ENCODE assay signal across 11 mouse cellular contexts in the genomic region with DNA sequence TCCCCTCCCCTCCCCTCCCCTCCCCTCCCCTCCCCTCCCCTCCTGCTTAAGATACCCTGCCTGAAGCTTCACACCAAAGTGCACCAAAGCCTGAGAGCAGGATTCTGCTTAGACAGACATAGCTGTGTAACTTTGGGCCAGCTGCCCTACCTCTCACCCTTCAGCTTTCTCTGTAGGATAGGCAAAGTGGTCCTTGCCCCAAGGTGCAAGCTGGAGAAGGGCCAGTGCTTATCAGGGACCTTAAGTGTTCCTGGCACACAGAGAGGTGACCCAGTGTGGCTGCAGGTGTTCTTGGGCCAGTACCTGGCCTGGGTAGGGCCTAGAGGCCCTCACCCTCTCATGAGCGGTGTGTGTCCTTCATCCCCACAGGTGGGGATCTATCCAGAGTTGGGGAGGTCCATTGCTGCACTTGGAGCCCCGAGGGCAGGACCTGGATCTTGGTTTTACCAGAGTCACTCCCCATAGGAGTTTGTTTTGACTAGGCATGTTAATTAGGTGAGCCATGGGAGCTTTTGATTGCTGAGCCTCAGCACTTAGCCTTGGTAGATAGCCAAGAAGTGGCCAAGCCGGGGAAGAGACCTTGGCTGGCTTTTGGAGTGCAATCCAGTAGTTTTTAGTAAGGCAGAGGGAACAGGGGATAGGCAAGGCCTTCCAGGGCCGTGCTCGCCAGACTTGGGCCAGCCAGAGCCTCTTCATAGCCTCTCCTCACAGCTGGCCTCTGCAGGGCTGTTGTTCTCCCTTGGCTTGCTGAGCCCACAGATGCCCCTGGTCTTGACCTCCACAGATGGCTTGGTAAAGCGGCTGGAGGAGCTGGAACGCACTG. TPM values are rescaled to one million over a fixed set of nuclear protein-coding genes. Genes with fewer than 3 reads are reported as not detected.
A peak's percentile ranks its signal among the peaks of the same experiment; 100 is the strongest.
DNase-seq lines count a peak whose midpoint lies in the region; ATAC-seq and TF ChIP-seq lines count a peak whose summit lies in the region.
"Had no signal": no experiment of that assay in that cellular context is flagged by ENCODE, and none has a peak within 500 bp of the region (broad histone marks: within the 10 kb centered on the region; RNA-seq: fewer than 3 reads in every experiment).

No protein-coding gene starts in this region.

- no peak for DNase-seq in neural tube, embryonic 10.5 days (ENCODE audit: extremely low spot score, low spot score)
- peak; percentile 61 for DNase-seq in kidney, adult 9 months
- DNase-seq in stomach, postnatal 0 days (ENCODE audit: low spot score), result no peak
- no peak for DNase-seq in left cerebral cortex, postnatal 10 days (ENCODE audit: extremely low spot score in 1 of 2, low spot score in 2 of 2)
- no peak for DNase-seq in right cerebral cortex, postnatal 4 days
- DNase-seq: cerebellum, adult 9-11 months had no signal

- ATAC-seq in forebrain, embryonic 16.5 days, result no peak
- ATAC-seq in forebrain, embryonic 13.5 days, result no peak
- no peak for ATAC-seq in neural tube, embryonic 13.5 days (ENCODE audit: low read depth)
- no peak for ATAC-seq in stomach, postnatal 0 days (ENCODE audit: low FRiP score, low TSS enrichment)

- no peak for TF ChIP-seq CTCF in stomach, postnatal 0 days (IDR thresholded peaks at IDR 0.05; ENCODE audit: low read depth)

- no peak overlapping the region for H3K9ac ChIP-seq in forebrain, embryonic 16.5 days (replicated peaks; ENCODE audit: low read depth, low read length)
- H3K9ac ChIP-seq in forebrain, embryonic 13.5 days, result no peak overlapping the region; the same call in 1 of the 2 replicates
- H3K9ac ChIP-seq in neural tube, embryonic 13.5 days, result peak overlapping the region; percentile 31; the same call in 1 of the 2 replicates
- H3K9ac ChIP-seq in stomach, postnatal 0 days (ENCODE audit: low read length), result 0 out of 2 replicates have a peak overlapping the region, but pooled peaks have one; percentile 18

- H3K27me3 ChIP-seq in forebrain, embryonic 16.5 days (replicated peaks; ENCODE audit: control insufficient read depth, insufficient read depth, low read length), result no peaks in the 10 kb centered on the region
- no peaks in the 10 kb centered on the region for H3K27me3 ChIP-seq in forebrain, embryonic 13.5 days
- no peaks in the 10 kb centered on the region for H3K27me3 ChIP-seq in neural tube, embryonic 13.5 days
- no peaks in the 10 kb centered on the region for H3K27me3 ChIP-seq in stomach, postnatal 0 days (ENCODE audit: control insufficient read depth, insufficient read depth, low read length)

- H3K9me3 ChIP-seq in forebrain, embryonic 16.5 days (ENCODE audit: control insufficient read depth, low read length), result no peaks in the 10 kb centered on the region
- H3K9me3 ChIP-seq in forebrain, embryonic 13.5 days (replicated peaks), result no peaks in the 10 kb centered on the region
- H3K9me3 ChIP-seq in neural tube, embryonic 13.5 days, result no peaks in the 10 kb centered on the region
- H3K9me3 ChIP-seq in stomach, postnatal 0 days (ENCODE audit: control insufficient read depth, low read length), result no peaks in the 10 kb centered on the region

- no peak overlapping the region for H3K4me2 ChIP-seq in forebrain, embryonic 16.5 days (ENCODE audit: low read length)
- no peak overlapping the region for H3K4me2 ChIP-seq in forebrain, embryonic 13.5 days
- H3K4me2 ChIP-seq in neural tube, embryonic 13.5 days, result no peak overlapping the region
- H3K4me2 ChIP-seq in stomach, postnatal 0 days (replicated peaks; ENCODE audit: low read depth), result no peak overlapping the region

- TF ChIP-seq EP300 in stomach, postnatal 0 days (optimal IDR thresholded peaks at IDR 0.05), result no peak

- 65% methylated on average over 7 of the region's 7 CpGs for WGBS in forebrain, embryonic 16.5 days
- 73% methylated on average over 7 of the region's 7 CpGs for WGBS in forebrain, embryonic 13.5 days
- WGBS in neural tube, embryonic 13.5 days, result 75% methylated on average over 7 of the region's 7 CpGs
- 74% methylated on average over 7 of the region's 7 CpGs for WGBS in stomach, postnatal 0 days

- H3K4me1 ChIP-seq in forebrain, embryonic 16.5 days (replicated peaks; ENCODE audit: control insufficient read depth, insufficient read depth, low read length), result peaks cover 18% of the 10 kb centered on the region
- peaks cover 13% of the 10 kb centered on the region for H3K4me1 ChIP-seq in forebrain, embryonic 13.5 days
- H3K4me1 ChIP-seq in neural tube, embryonic 13.5 days (replicated peaks), result peaks cover 13% of the 10 kb centered on the region
- H3K4me1 ChIP-seq in stomach, postnatal 0 days (replicated peaks; ENCODE audit: control insufficient read depth, insufficient read depth), result no peaks in the 10 kb centered on the region

- intact Hi-C loops in left cerebral cortex, postnatal 10 days (cut with DNase I), result loop anchor here (5.0 kb wide), 1 partner anchor 223 kb away; no protein-coding TSS in a partner anchor

- H3K27ac ChIP-seq in forebrain, embryonic 16.5 days (ENCODE audit: low read length), result peak overlapping the region; percentile 79
- no peak overlapping the region for H3K27ac ChIP-seq in forebrain, embryonic 13.5 days
- H3K27ac ChIP-seq in neural tube, embryonic 13.5 days (replicated peaks), result peak overlapping the region; percentile 39; the same call in 1 of the 2 replicates
- no peak overlapping the region for H3K27ac ChIP-seq in stomach, postnatal 0 days (replicated peaks)

- H3K36me3 ChIP-seq in forebrain, embryonic 16.5 days (ENCODE audit: control insufficient read depth, insufficient read depth), result peaks cover 32% of the 10 kb centered on the region
- peaks cover 89% of the 10 kb centered on the region for H3K36me3 ChIP-seq in forebrain, embryonic 13.5 days (ENCODE audit: poor library complexity, severe bottlenecking)
- peaks cover 80% of the 10 kb centered on the region for H3K36me3 ChIP-seq in neural tube, embryonic 13.5 days
- peaks cover 26% of the 10 kb centered on the region for H3K36me3 ChIP-seq in stomach, postnatal 0 days (ENCODE audit: control insufficient read depth, insufficient read depth, low read length)

- no peak overlapping the region for H3K4me3 ChIP-seq in forebrain, embryonic 16.5 days (replicated peaks; ENCODE audit: low read length)
- H3K4me3 ChIP-seq in forebrain, embryonic 13.5 days, result no peak overlapping the region
- H3K4me3 ChIP-seq in neural tube, embryonic 13.5 days, result no peak overlapping the region
- no peak overlapping the region for H3K4me3 ChIP-seq in stomach, postnatal 0 days (ENCODE audit: low read depth, low read length)

RNA-seq across cellular contexts. Expression of a gene that starts 10.3 kb away (rescaled TPM):
- polyA plus RNA-seq in forebrain, embryonic 16.5 days (2015; fragmentation: Nextera tagmentation; extraction: Ambion mirVana), result 0.41 and 0.62 TPM in 2 replicates
- 0.09 and 0.39 TPM in 2 replicates for polyA plus RNA-seq in forebrain, embryonic 13.5 days (2015; fragmentation: Nextera tagmentation; extraction: Ambion mirVana)
- polyA plus RNA-seq in neural tube, embryonic 13.5 days (2015; fragmentation: Nextera tagmentation; extraction: Ambion mirVana), result 0.43 and 0.50 TPM in 2 replicates
- 0.10 and 0.12 TPM in 2 replicates for polyA plus RNA-seq in stomach, postnatal 0 days (2015; fragmentation: Nextera tagmentation; extraction: Ambion mirVana)
- under 1 TPM in 1 of 2 experiments, not detected in 1; 0.19 TPM for total RNA-seq in left cerebral cortex, postnatal 10 days (2021)
- polyA plus RNA-seq: limb, embryonic 11.5 days; neural tube, embryonic 11.5 days had no signal

RNA-seq across cellular contexts. Expression of a gene that starts 15.1 kb away (rescaled TPM):
- polyA plus RNA-seq in forebrain, embryonic 16.5 days (2015; fragmentation: Nextera tagmentation; extraction: Ambion mirVana), result 0.82 and 0.94 TPM in 2 replicates
- polyA plus RNA-seq in forebrain, embryonic 13.5 days (2015; fragmentation: Nextera tagmentation; extraction: Ambion mirVana), result 0.96 and 1.3 TPM in 2 replicates
- 1.7 and 2.0 TPM in 2 replicates for polyA plus RNA-seq in neural tube, embryonic 13.5 days (2015; fragmentation: Nextera tagmentation; extraction: Ambion mirVana)
- polyA plus RNA-seq in stomach, postnatal 0 days (2015; fragmentation: Nextera tagmentation; extraction: Ambion mirVana), result 0.23 and 0.27 TPM in 2 replicates
- 1 to 10 TPM; 1.3 to 1.8 TPM for total RNA-seq in left cerebral cortex, postnatal 10 days (2021)

RNA-seq across cellular contexts. Expression of a gene that starts 15.3 kb away (rescaled TPM):
- polyA plus RNA-seq in forebrain, embryonic 16.5 days (2015; fragmentation: Nextera tagmentation; extraction: Ambion mirVana), result 76.3 and 102 TPM in 2 replicates
- 68.1 and 74.3 TPM in 2 replicates for polyA plus RNA-seq in forebrain, embryonic 13.5 days (2015; fragmentation: Nextera tagmentation; extraction: Ambion mirVana)
- 75.0 and 88.0 TPM in 2 replicates for polyA plus RNA-seq in neural tube, embryonic 13.5 days (2015; fragmentation: Nextera tagmentation; extraction: Ambion mirVana)
- polyA plus RNA-seq in stomach, postnatal 0 days (2015; fragmentation: Nextera tagmentation; extraction: Ambion mirVana), result 25.7 and 26.7 TPM in 2 replicates
- total RNA-seq in left cerebral cortex, postnatal 10 days (2021), result 10 to 100 TPM; 53.9 to 59.1 TPM

RNA-seq across cellular contexts. Expression of a gene that starts 41.1 kb away (rescaled TPM):
- polyA plus RNA-seq in forebrain, embryonic 16.5 days (2015; fragmentation: Nextera tagmentation; extraction: Ambion mirVana), result 2.0 and 3.0 TPM in 2 replicates
- polyA plus RNA-seq in forebrain, embryonic 13.5 days (2015; fragmentation: Nextera tagmentation; extraction: Ambion mirVana), result 0.63 and 2.1 TPM in 2 replicates
- polyA plus RNA-seq in neural tube, embryonic 13.5 days (2015; fragmentation: Nextera tagmentation; extraction: Ambion mirVana), result 2.7 TPM in 2 replicates
- polyA plus RNA-seq in stomach, postnatal 0 days (2015; fragmentation: Nextera tagmentation; extraction: Ambion mirVana), result 4.1 and 4.9 TPM in 2 replicates
- 1 to 10 TPM; 7.0 to 9.1 TPM for total RNA-seq in left cerebral cortex, postnatal 10 days (2021)

Comparison
In these comparisons a context has a peak if more than half of its experiments do, and no peak if none do; other contexts are left out.
1. H3K27ac ChIP-seq: peak in forebrain, embryonic 16.5 days (single experiment) and neural tube, embryonic 13.5 days (single experiment); none in forebrain, embryonic 13.5 days (single experiment) and stomach, postnatal 0 days (single experiment).
2. H3K9ac ChIP-seq: peak in neural tube, embryonic 13.5 days (single experiment) and stomach, postnatal 0 days (single experiment); none in forebrain, embryonic 16.5 days (single experiment) and forebrain, embryonic 13.5 days (single experiment).